Mouse (Mus musculus) brain, embryonic 14.5 days (tissue): ENCODE data around the gene Zfp953.
"Not testable (repeated sequence)": the region's sequence is repeated elsewhere in the genome, so short reads cannot be mapped to it uniquely, and the experiment has no call there.

Experiments
- CTCF ChIP-seq: fragments of 200-500 bp; IDR thresholded peaks from 2 replicates; pipeline ENCODE4 v1.5.1; 2012; ENCODE audit warnings: inconsistent platforms, mild to moderate bottlenecking, moderate library complexity, borderline replicate concordance; ENCODE audit not compliant: insufficient read depth, insufficient read length; ENCODE audit errors: extremely low read depth
- POLR2A ChIP-seq: fragments of 200-500 bp; IDR thresholded peaks from 2 replicates; pipeline ENCODE4 v1.6.1; 2012; ENCODE audit warnings: mild to moderate bottlenecking, inconsistent platforms, borderline replicate concordance; ENCODE audit not compliant: poor library complexity, insufficient read depth, insufficient read length, severe bottlenecking; ENCODE audit errors: extremely low read depth

- TF ChIP-seq CTCF, POLR2A: not testable (repeated sequence)
These were observed 15.8 kb upstream of the Zfp953 start for GRCm38 (mm10) chr13:67376255-67376654.
